Mouse (Mus musculus) thymus, postnatal 14 days (tissue): ENCODE measurements around the gene Naa80.

ENCODE experiments used
- DNase-seq: peaks from one replicate; pipeline ENCODE4 v3.0.0; 2021

Gene Naa80

DNA sequence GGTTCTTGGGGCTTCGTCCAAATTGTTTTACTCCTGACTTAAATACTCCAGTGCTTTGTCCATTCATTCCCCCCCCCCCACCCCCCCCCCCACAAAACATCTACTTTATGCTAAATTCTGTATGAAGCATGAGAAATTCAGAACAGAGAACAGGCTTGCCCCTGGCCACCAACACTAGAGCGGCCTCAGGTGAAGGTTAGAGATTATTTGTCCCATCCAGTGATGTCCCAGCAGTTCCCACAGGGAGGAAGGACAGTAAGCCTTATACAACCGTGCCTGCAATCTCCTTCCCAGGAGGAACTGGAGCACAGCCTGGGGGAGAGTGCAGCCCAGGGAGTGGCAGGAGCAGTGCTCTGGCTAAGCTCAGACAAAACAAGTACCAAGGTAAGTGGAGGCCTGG, at the start of gene Naa80:
Naa80 (plus strand) TSS at position 301 of the 400 bp plus-strand sequence.
- DNase-seq: no peak

DNA sequence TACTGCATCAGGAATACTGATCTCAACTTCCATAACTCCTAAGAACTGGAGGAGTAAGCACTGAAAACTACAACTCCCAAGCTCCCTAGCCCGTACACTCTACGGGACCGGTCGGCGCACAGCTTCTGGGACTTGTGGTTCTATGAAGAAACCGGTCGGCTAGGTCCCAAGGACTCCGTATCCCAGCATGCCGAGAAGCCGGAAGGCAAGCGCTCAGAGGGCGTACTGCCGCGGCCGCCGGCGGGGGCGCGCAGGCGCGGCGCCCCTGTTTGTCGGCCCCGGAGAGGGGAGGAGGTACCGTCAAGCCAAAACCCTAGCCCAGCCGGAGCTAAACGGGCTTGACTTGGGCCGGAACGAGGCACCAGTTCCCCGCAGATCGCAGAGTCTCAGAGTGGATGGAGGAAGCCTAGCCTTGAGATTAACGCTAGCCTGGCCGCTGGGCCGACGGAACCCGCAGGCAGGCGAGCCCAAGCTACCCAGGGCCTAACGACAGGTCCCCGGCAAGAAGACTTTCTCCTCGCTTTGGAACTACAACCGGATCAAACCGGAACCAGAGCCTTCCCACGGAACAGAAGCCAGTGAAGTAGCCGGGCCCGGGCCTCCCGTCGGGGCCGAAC, 44.8 kb upstream of the Naa80 start, which contains the start of gene Tmem115:
Tmem115 (plus strand) TSS at position 155 of the 617 bp plus-strand sequence.
- peak; percentile 92 for DNase-seq

DNA sequence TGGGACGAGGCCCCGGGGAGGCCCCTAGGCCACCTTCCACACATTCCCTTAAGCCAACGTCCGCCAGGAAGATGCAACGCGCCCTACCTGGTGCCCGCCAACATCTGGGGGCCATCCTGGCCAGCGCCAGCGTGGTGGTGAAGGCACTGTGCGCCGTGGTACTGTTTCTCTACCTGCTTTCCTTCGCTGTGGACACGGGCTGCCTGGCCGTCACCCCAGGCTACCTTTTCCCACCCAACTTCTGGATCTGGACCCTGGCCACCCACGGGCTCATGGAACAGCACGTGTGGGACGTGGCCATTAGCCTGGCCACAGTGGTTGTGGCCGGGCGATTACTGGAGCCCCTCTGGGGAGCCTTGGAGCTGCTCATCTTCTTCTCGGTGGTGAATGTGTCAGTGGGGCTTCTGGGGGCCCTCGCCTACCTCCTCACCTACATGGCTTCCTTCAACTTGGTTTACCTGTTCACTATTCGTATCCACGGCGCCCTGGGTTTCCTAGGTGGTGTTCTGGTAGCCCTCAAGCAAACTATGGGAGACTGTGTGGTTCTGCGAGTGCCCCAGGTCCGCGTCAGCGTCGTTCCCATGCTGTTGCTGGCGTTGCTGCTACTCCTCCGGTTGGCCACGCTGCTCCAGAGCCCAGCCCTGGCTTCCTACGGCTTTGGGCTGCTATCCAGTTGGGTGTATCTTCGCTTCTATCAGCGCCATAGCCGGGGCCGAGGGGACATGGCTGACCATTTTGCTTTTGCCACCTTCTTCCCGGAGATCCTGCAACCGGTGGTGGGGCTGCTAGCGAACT, 44.1 kb upstream of the Naa80 start:
- peak; percentile 35 for DNase-seq

DNA sequence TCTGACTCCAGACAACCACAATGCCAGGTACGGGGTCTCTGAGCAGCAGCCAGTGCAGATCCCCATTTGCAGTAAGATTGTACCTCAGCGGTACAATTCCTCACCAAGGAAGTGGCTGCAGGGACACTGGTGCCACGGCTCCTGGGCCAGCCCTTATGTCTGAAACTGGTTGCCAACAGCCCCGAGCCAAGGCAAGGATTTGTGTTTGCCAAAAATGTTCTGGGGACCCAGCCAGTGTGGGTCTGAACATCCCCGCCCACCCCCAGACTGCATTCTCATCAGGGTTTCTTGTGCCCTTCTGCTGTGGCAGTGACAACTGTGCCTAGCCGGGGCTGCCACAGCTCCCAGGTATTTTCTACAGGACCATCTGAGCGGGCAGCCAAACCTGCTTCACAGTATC, 40.5 kb upstream of the Naa80 start:
- DNase-seq: no peak

DNA sequence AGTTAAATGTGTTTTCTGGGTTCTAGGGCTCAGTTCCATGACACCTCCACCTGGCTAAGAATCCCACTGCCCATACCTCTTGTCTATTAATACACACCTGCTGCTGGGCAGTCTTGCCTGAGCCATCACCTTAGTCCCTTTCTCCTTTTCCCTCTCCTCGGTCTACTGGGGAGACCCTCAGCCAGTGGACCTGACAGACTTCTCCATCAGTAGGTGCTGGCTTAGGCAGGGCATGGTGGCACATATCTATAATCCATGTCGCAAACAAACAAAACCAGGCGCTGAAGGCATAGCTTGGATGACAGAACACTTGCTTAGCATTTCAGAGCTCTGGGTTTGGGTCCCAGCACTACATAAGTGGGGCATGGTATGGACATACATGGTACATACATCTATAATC, 40.0 kb upstream of the Naa80 start:
- no peak for DNase-seq

DNA sequence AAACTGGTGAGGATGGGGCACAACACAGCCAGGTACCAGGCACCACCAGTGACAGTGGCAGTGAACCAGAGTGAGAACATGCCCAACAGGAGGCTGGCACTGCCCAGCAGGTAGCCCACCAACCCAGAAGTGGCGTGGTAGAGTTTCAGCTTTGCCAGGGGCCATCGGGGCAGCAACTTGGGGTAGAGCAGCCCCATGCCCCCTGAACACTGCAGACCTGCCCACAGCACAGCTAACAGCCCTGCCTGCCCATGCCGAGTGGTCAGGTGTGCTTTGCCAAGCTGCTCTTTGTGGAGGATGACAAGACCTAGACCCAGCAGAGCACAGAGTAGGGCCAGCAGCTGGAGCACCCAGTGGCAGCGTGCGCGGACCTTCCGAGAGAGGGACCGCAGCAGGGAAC, 38.7 kb upstream of the Naa80 start:
- DNase-seq: no peak

DNA sequence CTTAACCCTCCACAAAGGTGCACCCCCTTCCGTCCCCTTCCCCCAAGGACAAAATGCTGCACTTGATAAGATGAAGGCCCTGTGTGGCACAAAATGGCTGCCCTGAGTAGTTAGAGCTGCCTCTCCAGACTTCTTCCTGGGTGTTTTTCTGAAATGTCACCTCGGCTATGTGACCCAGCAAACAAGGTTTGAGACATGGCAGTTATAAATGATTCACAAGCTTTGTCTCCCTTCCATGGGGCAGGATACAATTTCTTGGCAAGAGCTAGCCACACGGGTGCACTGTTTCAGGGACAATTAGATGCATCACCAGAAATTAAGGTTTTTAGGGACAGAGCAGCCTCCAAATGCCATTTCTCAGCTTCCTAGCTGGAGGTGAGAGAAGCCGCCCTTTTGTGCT, 38.3 kb upstream of the Naa80 start:
- no peak for DNase-seq

DNA sequence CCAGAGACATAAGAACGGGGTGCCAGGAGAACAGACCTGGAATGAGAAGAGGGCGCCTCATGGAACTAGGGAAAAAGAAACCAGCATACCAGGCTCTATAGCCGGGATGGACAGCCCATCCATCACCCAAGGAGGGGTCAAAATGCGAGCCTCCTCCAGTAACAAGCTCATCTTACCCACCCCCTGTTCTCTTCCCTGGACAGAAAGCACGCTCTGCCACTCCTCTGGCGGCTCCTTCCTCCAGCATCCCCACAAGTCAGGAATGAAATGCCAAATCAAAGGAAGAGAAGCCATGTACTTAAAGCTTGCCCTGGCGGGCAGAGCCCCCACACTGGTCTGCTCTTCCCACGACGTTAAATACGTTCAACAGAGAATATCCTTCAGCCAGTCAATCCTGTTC, 37.7 kb upstream of the Naa80 start:
- DNase-seq: no peak

DNA sequence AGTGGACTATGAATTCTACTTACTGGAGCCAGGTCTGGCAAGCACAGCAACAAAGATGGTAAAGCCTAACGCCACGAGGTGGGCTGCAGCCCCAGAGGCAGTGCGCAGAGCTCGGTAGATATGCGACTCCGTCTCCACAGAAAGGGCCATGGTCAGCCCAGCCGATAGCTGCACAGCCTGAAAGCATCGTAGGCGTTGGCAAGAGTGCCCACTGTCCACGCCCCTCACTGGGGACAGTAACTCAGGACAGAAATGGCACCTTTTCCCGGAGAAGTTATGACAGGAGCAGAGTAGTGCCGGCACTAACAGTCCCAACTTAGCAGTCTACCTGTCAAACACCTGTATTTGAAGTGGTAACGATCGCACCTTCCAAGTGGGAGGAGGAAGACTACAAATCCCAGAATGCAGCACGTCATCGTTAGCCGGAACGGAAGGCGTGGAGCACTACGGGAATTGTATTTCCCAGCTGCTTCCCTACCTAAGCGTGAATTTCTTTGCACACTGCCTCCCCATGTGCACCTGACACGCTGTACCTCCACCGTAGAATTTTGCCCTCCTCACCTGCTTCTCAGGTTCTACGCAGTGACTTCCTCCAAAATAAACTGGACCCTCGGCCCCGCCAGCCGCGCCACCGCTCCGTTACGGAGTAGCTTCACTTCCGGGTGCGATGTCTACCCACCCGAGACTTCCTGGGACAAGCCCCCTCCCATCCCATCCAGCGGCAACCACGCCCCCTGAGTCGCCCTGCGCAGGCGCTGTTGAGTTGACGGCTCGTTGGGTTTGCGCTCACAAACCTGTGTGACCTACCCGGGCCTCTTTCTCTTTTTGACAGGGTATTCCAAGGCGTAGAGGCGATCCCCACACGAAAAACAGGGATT, 37.0 kb upstream of the Naa80 start, which contains the start of the genes Cyb561d2 and Nprl2:
Cyb561d2 (minus strand) TSS at position 720 of the 878 bp plus-strand sequence.
Nprl2 (plus strand) TSS at position 753 of the 878 bp plus-strand sequence.
- peak; percentile 98 for DNase-seq

DNA sequence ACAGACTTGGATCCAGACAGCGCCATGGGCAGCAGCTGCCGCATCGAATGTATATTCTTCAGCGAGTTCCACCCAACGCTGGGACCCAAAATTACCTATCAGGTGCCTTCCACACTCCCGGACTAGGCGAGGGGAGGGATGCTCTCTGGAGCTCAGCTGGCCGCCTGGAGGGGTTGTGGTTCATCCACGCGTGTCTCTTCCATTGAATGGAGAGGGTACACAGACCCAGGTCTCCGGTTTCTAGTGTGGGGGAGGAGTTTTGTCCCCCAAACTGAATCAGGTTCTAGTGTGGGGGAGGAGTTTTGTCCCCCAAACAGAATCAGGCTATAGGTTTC, 36.4 kb upstream of the Naa80 start:
- DNase-seq: no peak

DNA sequence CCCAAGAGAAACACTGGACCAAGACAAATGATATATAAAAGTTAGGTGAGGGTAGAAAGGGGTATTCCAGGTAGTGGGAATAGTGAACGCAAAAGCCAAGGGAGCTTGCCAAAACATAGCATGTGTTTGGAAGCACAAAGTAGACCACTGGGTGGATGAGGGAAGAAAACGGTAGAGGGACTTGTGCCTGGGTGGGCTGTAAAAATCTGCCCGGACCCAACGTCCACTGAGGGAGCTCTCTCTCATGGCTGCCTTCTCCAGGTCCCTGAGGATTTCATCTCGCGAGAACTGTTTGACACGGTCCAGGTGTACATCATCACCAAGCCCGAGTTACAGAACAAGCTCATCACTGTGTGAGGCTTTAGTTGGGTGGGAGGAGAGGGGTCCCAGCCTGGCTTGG, 36.0 kb upstream of the Naa80 start:
- no peak for DNase-seq

DNA sequence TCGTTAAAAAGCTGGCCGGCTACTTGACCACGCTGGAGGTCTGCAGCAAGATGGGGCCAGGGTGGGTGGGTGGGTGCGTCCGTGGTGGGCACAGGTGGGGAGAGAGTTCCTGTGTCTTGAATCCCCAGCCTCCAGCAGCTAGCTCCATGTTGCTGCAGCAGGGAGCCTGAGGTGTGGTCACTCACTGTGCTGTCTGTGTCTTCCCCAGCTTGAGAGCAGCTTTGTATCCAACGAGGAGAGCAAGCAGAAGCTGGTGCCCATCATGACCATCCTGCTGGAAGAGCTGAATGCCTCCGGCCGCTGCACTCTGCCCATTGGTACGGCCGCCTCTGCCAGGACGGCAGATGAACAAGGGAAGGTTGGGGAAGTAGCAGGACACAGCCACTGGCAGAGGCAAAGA, 35.4 kb upstream of the Naa80 start:
- DNase-seq: no peak

DNA sequence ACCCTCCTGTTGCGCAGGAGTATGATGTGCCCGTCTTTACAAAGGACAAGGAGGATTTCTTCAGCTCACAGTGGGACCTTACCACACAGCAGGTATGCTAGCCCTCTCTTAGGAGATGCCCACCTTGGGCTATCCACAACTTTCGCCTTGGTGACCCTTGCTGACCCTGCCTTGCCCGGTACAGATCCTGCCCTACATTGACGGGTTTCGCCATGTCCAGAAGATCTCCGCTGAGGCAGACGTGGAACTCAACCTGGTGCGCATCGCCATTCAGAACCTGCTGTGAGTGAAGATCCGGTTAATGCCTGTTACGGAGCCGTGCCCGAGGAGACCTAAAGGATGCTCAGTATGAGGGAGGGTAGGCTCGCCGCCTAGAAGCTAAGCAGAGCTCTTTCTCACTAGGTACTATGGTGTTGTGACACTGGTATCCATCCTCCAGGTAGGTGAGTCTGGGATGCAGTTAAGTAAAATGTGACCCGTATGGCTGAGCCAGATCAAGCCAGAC, 34.4 kb upstream of the Naa80 start:
- no peak for DNase-seq

DNA sequence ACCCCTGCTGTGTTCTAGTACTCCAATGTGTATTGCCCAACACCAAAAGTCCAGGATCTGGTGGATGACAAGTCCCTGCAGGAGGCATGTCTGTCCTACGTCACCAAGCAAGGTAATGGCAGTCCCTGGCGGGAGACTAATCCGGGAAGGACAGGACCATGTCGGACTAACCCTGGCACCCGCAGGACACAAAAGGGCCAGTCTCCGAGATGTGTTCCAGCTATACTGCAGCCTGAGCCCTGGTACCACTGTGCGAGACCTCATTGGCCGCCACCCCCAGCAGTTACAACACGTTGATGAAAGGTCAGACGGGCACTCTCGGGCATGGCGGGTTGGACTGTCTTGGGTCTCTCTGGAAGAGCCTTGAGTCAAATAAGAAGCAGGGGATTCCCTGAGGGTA, 34.0 kb upstream of the Naa80 start:
- DNase-seq: no peak

DNA sequence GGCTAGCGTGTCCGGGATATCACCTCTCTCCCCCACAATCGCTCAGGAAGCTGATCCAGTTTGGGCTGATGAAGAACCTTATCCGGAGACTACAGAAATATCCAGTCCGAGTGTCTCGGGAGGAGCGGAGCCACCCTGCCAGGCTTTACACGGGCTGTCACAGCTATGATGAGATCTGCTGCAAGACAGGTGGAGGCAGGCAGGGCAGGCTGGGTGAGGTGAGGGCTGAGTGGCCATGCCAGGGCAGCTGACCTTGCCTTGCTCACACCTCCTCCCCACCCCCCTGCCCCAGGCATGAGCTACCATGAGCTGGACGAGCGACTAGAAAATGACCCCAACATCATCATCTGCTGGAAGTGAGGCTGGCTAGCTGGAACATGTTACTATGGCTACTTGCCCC, 33.5 kb upstream of the Naa80 start:
- DNase-seq: no peak

DNA sequence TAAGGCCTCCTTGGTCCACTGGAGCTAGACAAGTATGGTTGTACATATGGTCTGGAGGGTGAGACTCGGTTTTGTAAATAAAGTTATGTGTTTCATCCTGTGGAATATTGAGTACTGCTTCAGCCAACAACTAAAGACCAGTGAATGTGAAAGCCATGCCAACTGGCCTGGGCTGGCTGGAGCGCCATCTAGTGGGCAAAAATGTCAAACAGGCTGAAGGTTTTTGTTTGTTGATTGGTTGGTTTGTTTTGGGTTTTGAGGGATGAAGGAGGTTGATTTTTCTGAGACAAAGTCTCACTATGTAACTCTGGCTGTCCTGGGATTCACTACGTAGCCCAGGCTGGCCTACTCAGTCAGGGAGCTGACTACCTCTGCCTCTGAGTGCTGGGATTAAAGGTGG, 33.1 kb upstream of the Naa80 start:
- DNase-seq: peak; percentile 79

DNA sequence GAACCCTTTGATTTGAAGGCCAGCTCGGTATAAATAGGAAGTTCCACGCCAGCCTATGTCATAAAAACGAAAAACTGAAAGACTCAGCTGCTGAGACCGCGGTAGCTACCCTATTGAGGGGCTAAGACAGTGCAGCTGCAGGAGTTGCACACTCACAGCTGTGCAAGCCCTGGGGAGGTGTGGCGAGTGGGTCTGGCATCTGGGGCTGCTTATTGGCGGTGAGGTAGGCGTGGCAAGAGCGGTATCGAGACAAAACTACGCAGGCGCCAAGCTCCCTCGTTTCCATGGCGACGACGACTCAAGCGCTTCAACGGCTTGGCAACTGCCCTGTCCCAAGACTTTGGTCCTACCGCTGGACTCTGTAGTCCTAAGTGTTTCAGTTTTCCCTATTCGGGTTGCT, 31.7 kb upstream of the Naa80 start, which contains the start of gene Zmynd10:
Zmynd10 (plus strand) TSS at position 273 of the 400 bp plus-strand sequence.
- DNase-seq: peak; percentile 93

DNA sequence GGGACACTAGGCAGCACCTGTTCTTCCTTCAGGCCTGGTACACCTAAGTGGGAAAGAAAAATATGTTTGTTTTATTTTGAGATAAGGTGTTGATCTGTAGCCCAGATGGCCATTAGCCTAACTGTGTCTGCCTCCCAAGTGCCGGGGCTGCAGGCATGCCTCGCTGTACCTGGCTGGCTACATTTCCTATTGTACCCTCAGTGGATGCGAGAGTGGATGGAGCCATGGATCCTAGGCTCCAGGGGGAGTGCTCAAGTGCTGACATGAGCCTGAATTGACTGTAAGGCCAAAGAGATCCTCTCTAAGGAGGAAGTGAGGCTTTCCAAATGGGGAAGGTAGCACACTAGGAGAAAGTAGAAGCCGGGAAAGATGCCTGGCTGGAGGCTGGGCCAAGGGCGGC, 30.7 kb upstream of the Naa80 start:
- DNase-seq: no peak

DNA sequence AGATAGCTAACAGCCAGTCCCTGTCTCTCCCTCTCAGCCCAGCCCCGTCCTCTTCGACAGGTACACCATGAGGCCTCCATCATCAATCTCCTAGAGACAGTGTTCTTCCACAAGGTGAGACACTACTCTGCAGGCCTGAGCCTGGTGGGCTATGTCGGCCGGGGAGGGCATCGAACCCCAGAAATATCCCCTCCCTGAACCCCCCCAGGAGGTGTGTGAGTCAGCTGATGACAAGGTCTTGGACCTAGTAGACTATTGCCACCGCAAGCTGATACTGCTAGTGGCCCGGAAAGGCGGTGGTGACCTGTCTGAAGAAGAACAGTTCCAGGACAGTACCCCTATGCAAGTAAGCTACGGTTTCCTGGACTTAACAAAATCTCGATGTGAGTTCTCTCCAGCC, 29.9 kb upstream of the Naa80 start:
- DNase-seq: no peak

DNA sequence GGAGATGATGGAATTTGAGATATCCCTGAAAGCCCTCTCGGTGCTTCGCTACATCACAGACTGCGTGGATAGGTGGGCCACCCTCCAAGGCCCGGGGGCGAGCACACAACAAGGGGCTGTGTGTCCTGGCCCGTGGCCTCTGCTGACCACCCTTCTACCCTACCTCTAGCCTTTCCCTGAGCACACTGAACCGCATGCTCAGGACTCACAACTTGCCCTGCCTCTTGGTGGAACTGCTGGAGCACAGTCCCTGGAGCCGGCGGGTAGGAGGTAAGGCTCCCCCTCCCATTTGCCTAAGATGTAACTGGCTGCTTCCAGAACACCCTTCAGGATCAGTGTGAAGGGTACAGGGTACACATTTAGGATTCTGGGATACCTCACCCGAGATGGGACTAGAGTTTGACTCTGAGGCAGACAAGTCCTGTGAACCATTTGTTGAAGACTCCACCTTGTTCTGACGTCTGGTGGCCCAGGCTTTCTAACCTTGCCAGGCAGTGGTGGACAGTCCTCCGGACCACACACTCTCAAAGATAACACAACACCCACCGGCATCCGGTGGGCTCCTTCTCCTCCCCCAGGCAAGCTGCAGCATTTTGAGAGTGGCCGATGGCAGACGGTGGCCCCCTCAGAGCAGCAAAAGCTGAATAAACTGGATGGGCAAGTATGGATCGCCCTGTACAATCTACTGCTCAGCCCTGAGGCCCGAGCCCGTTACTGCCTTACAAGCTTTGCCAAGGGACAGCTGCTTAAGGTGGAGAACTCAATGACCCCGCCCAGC, 29.2 kb upstream of the Naa80 start:
- DNase-seq: no peak

DNA sequence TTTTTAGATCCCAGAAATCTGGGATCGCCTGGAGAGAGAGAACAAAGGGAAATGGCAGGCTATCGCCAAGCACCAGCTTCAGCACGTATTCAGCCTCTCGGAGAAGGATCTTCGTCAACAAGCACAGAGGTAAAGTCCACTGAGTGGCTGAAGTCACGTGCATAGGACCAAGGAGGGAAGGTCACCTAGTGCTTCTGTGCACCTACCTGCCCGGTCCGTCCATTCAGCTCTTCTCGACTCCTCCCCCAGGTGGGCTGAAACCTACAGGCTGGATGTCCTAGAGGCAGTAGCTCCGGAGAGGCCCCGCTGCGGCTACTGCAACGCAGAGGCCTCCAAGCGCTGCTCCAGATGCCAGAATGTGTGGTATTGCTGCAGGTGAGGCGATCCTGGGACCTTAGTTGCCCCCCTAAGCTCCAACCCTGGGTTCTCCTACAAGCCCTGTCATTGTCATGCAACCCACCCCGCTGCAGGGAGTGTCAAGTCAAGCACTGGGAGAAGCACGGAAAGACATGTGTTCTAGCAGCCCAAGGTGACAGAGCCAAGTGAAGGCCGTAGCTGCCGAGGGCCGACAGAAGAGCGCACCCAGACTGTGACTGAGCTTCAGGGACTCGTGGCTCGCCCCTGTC, 28.1 kb upstream of the Naa80 start:
- DNase-seq: no peak
